Mouse (Mus musculus) spleen, adult 2 months (tissue): Measurements from ENCODE around the gene 4930544D05Rik. TPM values are rescaled to one million over a fixed set of nuclear protein-coding genes. Genes with fewer than 3 reads are reported as not detected.

Source experiments
- DNase-seq, 2 experiments: peaks; one replicate each; pipeline versions ENCODE4 v3.0.0 to v3.0.0-alpha.2; 2012 to 2021; ENCODE audit warnings: low spot score in 2 of 2, low read depth in 1 of 2
- H3K27ac ChIP-seq: fragments of 200-500 bp; 2 replicates; pipeline ENCODE4 v1.5.1; 2012; ENCODE audit warnings: low read length, inconsistent platforms; ENCODE audit not compliant: insufficient read depth
- H3K27me3 ChIP-seq: fragments of 200-500 bp; 2 replicates; pipeline ENCODE4 v1.6.1; 2012; ENCODE audit warnings: mild to moderate bottlenecking, moderate library complexity, low read length, inconsistent platforms; ENCODE audit not compliant: control insufficient read depth, insufficient read depth
- H3K36me3 ChIP-seq: fragments of 200-500 bp; 2 replicates; pipeline ENCODE4 v1.6.1; 2012; ENCODE audit warnings: mild to moderate bottlenecking, low read length, inconsistent platforms; ENCODE audit not compliant: control insufficient read depth, insufficient read depth
- H3K4me1 ChIP-seq: fragments of 200-500 bp; 2 replicates; pipeline ENCODE4 v1.6.1; 2011; ENCODE audit warnings: inconsistent platforms; ENCODE audit not compliant: control insufficient read depth, insufficient read depth, insufficient read length
- H3K4me3 ChIP-seq: fragments of 200-500 bp; 2 replicates; pipeline ENCODE4 v1.5.1; 2011; ENCODE audit warnings: mild to moderate bottlenecking, inconsistent platforms; ENCODE audit not compliant: insufficient read depth, insufficient read length; ENCODE audit errors: extremely low read depth
- CTCF ChIP-seq: fragments of 200-500 bp; IDR thresholded peaks from 2 replicates; pipeline ENCODE4 v1.5.1; 2011; ENCODE audit warnings: mild to moderate bottlenecking, inconsistent platforms; ENCODE audit not compliant: insufficient read depth, insufficient read length, insufficient replicate concordance; ENCODE audit errors: extremely low read depth
- POLR2A ChIP-seq: fragments of 200-500 bp; IDR thresholded peaks from 2 replicates; pipeline ENCODE4 v1.6.1; 2011; ENCODE audit warnings: low read depth, low read length, inconsistent platforms
- WGBS: fragments of 180-500 bp; shearing (Covaris S2); methylation state at CpG from one replicate; pipeline ENCODE4 v1.1.7; 2018; 5-methylcytosine and 5-hydroxymethylcytosine counted together
- polyA plus RNA-seq: library from polyadenylated mRNA; depleted of rRNA; stranded (reverse); fragments of >200 nt; gene quantifications from 2 replicates; pipeline ENCODE4 v1.2.3, GENCODE M21; 2012

Gene 4930544D05Rik
- polyA plus RNA-seq, 1 experiment = not detected

- peaks cover 38% of the 10 kb centered on the region for H3K36me3 ChIP-seq
Measured at GRCm38 (mm10) chr11:70610752-70611151, 4.9 kb upstream of the 4930544D05Rik start.

GRCm38 (mm10) chr11:70612505-70612904, 3.1 kb upstream of the 4930544D05Rik start:
- H3K4me1 ChIP-seq = peaks cover 8% of the 10 kb centered on the region; the same call in 1 of the 2 replicates
- peaks cover 27% of the 10 kb centered on the region for H3K36me3 ChIP-seq
- no peak for TF ChIP-seq CTCF
- TF ChIP-seq POLR2A = no peak
- WGBS = 96% methylated on average over 7 of the region's 7 CpGs
- no peak overlapping the region for H3K4me3 ChIP-seq
- DNase-seq = no peak
- H3K27ac ChIP-seq = no peak overlapping the region
- no peaks in the 10 kb centered on the region for H3K27me3 ChIP-seq

More at GRCm38 (mm10) chr11:70610752-70611151, 4.9 kb upstream of the 4930544D05Rik start:
- DNase-seq = no peak
- Histone ChIP-seq H3K4me3 (no peak overlapping the region), H3K27ac (no peak overlapping the region), H3K4me1 (peaks cover 8% of the 10 kb centered on the region; the same call in 1 of the 2 replicates), H3K27me3 (no peaks in the 10 kb centered on the region)
- no peak for TF ChIP-seq POLR2A
- TF ChIP-seq CTCF = no peak
- 92% methylated on average over 4 of the region's 4 CpGs for WGBS

- TF ChIP-seq CTCF (no peak), POLR2A (peak; percentile 33)
- WGBS = under 1% methylated on average over 17 of the region's 17 CpGs
- Histone ChIP-seq H3K36me3 (peaks cover 10% of the 10 kb centered on the region), H3K27me3 (no peaks in the 10 kb centered on the region), H3K4me3 (peak overlapping the region; percentile 53), H3K4me1 (peaks cover 8% of the 10 kb centered on the region; the same call in 1 of the 2 replicates), H3K27ac (peak overlapping the region; percentile 41)
- peak; percentile 56 to 74 for DNase-seq
Measured at GRCm38 (mm10) chr11:70615074-70615473, 574 bp upstream of the 4930544D05Rik start.

GRCm38 (mm10) chr11:70619101-70619500, 3.5 kb downstream of the 4930544D05Rik start, which contains the start of gene Chrne:
TSS of gene Chrne (minus strand) at chr11:70619216.
- Histone ChIP-seq H3K27me3 (no peaks in the 10 kb centered on the region), H3K36me3 (no peaks in the 10 kb centered on the region), H3K4me3 (no peak within 1 kb of the TSS), H3K27ac (no peak within 1 kb of the TSS), H3K4me1 (peaks cover 8% of the 10 kb centered on the region; the same call in 1 of the 2 replicates)
- DNase-seq = no peak
- WGBS = 93% methylated on average over 1 of the region's 1 CpGs
- TF ChIP-seq CTCF = no peak
- TF ChIP-seq POLR2A = no peak

GRCm38 (mm10) chr11:70621972-70622814, 6.5 kb downstream of the 4930544D05Rik start:
- no peaks in the 10 kb centered on the region for H3K27me3 ChIP-seq
- no peak overlapping the region for H3K4me3 ChIP-seq
- no peak for DNase-seq
- WGBS = 86% methylated on average over 7 of the region's 7 CpGs
- H3K36me3 ChIP-seq = no peaks in the 10 kb centered on the region
- TF ChIP-seq POLR2A = no peak
- no peak for TF ChIP-seq CTCF
- no peak overlapping the region for H3K27ac ChIP-seq
- no peaks in the 10 kb centered on the region for H3K4me1 ChIP-seq

GRCm38 (mm10) chr11:70623053-70623742, 7.5 kb downstream of the 4930544D05Rik start:
- H3K36me3 ChIP-seq = no peaks in the 10 kb centered on the region
- no peak for TF ChIP-seq POLR2A
- no peak for TF ChIP-seq CTCF
- 93% methylated on average over 10 of the region's 10 CpGs for WGBS
- no peak for DNase-seq
- no peak overlapping the region for H3K4me3 ChIP-seq
- H3K27me3 ChIP-seq = no peaks in the 10 kb centered on the region
- H3K4me1 ChIP-seq = no peaks in the 10 kb centered on the region
- no peak overlapping the region for H3K27ac ChIP-seq
